Mouse (Mus musculus) monocyte, adult 2 months (primary cell): ENCODE data around the gene Pde1c.

Experiments
- DNase-seq, 2 experiments: peaks; one replicate each; pipeline ENCODE4 v3.0.0; 2022; ENCODE audit warnings: low spot score in 2 of 2, low read depth in 1 of 2

The Pde1c gene

GRCm38 (mm10) chr6:56335811-56336446, 233.0 kb downstream of the Pde1c start:
- no peak for DNase-seq

DNA sequence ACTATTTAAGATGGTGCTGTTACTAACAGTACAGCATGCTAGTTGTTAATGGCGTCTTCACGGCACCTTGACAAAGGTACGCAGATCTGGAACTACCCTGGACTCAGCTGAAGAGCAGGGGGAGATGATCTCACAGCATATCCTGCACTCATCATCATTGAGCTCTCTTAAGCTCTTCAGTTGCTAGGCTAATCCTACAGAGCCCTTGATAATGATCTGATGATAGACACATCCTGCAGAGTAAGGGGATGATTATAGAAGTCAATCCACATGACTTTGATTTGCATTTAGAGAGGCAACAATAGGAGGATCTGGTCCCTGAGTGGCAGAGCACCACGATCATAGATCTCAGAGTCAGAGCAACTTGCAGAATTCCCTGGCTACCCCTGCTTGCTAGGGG, 236.8 kb downstream of the Pde1c start:
- DNase-seq = no peak

DNA sequence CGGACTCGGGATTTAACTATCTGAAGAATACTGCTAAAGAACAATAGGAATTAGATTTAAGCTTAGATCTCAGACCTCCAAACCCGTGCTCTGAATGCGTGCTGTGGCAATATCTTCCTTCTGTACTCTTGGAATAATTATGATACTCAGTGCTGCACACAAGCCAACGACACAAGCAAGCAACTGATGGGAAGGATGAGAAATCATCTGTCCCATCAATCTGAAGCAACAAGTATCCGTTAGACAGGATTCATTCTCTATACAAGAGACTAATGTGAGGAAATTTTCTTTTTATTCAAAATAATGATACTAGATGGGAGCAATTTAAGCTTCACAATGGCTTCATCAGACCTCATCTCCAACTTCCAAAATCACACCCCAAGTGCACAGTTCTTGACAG, 237.5 kb downstream of the Pde1c start:
- DNase-seq = no peak

GRCm38 (mm10) chr6:56328103-56328502, 240.8 kb downstream of the Pde1c start:
- DNase-seq = no peak

GRCm38 (mm10) chr6:56322799-56323198, 246.1 kb downstream of the Pde1c start:
- no peak for DNase-seq

GRCm38 (mm10) chr6:56310318-56310717, 258.6 kb downstream of the Pde1c start:
- DNase-seq = no peak

DNA sequence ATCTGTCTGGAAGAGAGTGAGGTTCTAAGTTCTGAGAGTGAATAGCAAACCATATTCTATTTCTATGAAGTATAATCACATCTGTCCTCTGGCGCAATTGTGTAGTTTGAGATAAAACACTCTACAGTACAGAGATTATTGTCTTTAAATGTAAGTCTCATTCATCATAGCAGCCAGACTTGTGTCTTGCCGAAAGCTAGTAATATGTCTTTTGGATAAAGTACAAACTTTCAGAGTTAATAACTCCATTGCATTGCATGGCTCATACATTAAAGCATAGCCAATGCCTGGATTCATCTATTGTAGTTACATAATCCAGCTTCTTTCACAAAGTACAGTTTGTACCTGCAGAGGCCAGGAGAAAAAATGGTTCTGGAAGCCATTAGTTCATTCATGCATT, 262.8 kb downstream of the Pde1c start:
- no peak for DNase-seq

- DNase-seq = no peak
These were observed 276.7 kb downstream of the Pde1c start for GRCm38 (mm10) chr6:56292176-56292575.

- DNase-seq = no peak
These were observed 279.6 kb downstream of the Pde1c start for GRCm38 (mm10) chr6:56289307-56289706.

GRCm38 (mm10) chr6:56284821-56285220, 284.1 kb downstream of the Pde1c start:
- DNase-seq = no peak

DNA sequence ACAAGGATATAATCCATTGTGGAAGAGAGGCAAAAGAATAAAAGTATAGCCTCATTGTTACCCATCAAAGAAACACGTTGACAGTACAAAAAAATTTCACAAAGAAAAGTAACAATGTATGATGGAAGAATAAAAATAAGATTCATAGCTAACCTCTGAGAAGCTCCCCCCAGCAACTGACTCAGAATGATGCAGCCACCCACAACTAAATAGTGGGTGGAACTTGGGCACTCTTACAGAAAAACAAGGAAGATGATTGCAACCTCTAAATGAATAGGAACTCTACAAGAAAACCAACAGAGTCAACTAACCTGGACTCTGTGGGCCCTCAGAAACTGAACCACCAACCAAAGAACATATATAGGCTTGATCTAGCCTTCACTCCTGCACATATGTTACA, 293.4 kb downstream of the Pde1c start:
- no peak for DNase-seq

- DNase-seq = no peak
These were observed 297.2 kb downstream of the Pde1c start for GRCm38 (mm10) chr6:56271741-56272140.

DNA sequence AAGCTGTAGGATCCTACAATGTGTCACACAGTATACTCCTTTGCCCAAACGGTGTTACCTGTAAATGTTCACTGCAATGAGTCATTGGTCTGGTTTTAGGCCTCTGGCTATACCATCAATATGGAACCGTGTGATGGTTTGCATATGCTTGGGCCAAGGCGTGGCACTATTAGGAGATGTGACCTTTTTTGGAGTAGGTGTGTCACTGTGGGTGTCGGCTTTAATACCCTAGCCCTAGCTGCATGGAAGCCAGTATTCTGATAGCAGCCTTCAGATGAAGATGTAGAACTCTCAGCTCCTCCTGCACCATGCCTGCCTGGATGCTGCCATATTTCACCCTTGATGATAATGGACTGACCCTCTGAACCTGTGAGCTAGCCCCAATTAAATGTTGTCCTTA, 304.4 kb downstream of the Pde1c start:
- no peak for DNase-seq

- DNase-seq = no peak
These were observed 308.8 kb downstream of the Pde1c start for GRCm38 (mm10) chr6:56260118-56260517.

DNA sequence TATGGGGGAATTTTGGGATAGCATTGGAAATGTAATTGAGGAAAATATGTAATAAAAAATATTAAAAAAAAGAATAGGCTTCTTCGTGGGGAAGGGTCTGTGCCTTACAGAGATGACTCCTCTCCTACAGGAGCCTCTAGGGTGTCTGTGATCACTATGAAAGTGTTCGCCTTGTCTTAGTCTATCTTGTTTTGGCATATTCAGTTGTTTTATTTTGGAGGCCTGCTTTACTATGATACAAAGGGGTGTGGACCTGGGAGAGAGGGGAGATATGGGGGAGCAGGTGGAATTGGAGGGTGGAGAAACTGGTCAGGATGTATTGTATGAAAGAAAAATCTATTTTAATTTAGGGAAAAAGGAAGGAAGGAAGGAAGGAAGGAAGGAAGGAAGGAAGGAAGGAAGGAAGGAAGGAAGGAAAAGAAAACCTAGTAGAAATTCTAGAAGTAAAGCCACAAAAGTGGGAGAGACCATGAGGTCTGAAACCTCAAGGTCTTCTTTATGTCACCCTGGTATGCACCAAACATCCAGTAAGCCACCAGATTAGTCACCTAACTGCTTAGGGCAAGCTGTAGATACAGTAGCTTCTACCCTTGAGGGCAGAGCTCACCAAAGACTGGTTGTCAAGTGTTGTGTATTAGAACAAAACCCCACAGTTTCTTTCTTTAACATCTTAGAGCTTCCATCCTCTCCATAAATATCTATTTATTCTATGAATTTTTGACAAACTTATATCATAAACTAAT, 311.2 kb downstream of the Pde1c start:
- DNase-seq = no peak

- DNase-seq = no peak
These were observed 318.8 kb downstream of the Pde1c start for GRCm38 (mm10) chr6:56250091-56250490.

- no peak for DNase-seq
These were observed 377.3 kb downstream of the Pde1c start for GRCm38 (mm10) chr6:56191426-56192140.

- DNase-seq = no peak
These were observed 392.4 kb downstream of the Pde1c start for GRCm38 (mm10) chr6:56176485-56176884.

DNA sequence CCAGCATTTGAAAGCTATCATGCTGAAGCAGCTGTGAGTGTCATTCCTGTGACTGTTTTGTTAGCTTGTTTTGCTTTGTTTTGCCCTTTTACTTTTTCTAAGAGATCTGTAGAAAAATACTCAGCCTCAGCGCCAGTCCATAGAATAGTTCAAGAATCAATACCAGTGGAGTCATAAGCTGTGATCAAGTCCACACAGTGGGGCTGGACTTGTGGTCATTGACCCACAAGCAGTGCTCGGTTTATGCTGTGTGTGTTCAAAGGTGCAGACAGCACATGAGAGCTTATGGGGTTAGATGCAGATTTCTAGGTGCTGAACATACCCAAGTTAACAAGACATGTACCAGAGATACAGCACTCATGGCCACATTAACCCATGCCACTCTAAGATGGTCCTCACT, 396.7 kb downstream of the Pde1c start:
- DNase-seq = no peak

GRCm38 (mm10) chr6:56168736-56169135, 400.2 kb downstream of the Pde1c start:
- no peak for DNase-seq

- DNase-seq = no peak
These were observed 410.7 kb downstream of the Pde1c start for GRCm38 (mm10) chr6:56158217-56158616.

DNA sequence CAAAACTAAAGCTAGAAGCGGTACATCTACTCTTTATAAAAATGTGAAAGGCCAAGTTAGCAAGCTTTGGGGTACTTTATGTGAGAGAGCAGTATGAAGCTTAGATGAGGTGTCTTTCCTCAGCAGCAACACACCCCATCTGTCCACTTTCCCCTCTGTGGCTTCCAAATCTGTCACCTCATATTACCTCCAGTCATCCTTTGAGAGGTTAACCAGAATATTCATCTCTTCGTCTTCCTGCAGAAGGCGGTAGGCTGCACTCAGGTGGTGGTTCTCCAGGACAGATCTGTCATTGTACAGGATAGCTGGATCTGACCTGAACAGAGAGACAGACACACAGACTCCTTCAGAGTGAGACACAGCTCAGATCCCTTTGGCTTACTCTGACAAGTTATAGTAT, 412.1 kb downstream of the Pde1c start:
- no peak for DNase-seq
